Mouse (Mus musculus): ENCODE data around the gene Eva1c. TPM values are rescaled to one million over a fixed set of nuclear protein-coding genes. Genes with fewer than 3 reads are reported as not detected.
A peak's percentile ranks its signal among the peaks of the same experiment; 100 is the strongest.

The Eva1c gene
- total and polyA plus RNA-seq, 3 experiments, result not detected

GRCm38 (mm10) chr16:90934687-90935328, 108.3 kb downstream of the Eva1c start, which contains the start of gene Cfap298 (continued):
- TF ChIP-seq KAT2A (IDR thresholded peaks at IDR 0.05; ENCODE audit: insufficient replicate concordance, low read length) (peak; percentile 84; the same call in 1 of the 2 replicates), CTCF (conservative IDR thresholded peaks at IDR 0.05 in 1 of 2, IDR thresholded peaks at IDR 0.05 in 1 of 2; ENCODE audit: low read depth in 2 of 2, low read length in 2 of 2) (no peak), JUN (IDR thresholded peaks at IDR 0.05; ENCODE audit: insufficient read depth, low read depth, low read length) (no peak), HCFC1 (IDR thresholded peaks at IDR 0.05; ENCODE audit: low read depth, low read length) (peak; percentile 90), TBP (conservative IDR thresholded peaks at IDR 0.05; ENCODE audit: low read depth, low read length) (peak; percentile 89), PAX5 (IDR thresholded peaks at IDR 0.05; ENCODE audit: low read length) (no peak)

- TF ChIP-seq BHLHE40 (IDR thresholded peaks at IDR 0.05; ENCODE audit: low read depth, low read length) (no peak), JUN (IDR thresholded peaks at IDR 0.05; ENCODE audit: insufficient read depth, low read depth, low read length) (no peak), KAT2A (IDR thresholded peaks at IDR 0.05; ENCODE audit: insufficient replicate concordance, low read length) (no peak), ZMIZ1 (IDR thresholded peaks at IDR 0.05; ENCODE audit: low read depth, low read length) (no peak), EP300 (IDR thresholded peaks at IDR 0.05; ENCODE audit: low read length) (no peak), ZNF384 (IDR thresholded peaks at IDR 0.05; ENCODE audit: low read depth, low read length) (no peak), ZKSCAN1 (IDR thresholded peaks at IDR 0.05; ENCODE audit: borderline replicate concordance, low read depth, low read length) (no peak), ETS1 (conservative IDR thresholded peaks at IDR 0.05; ENCODE audit: low read depth, low read length) (no peak), HCFC1 (IDR thresholded peaks at IDR 0.05; ENCODE audit: low read depth, low read length) (no peak), GABPA (IDR thresholded peaks at IDR 0.05; ENCODE audit: insufficient replicate concordance, low read depth, low read length) (no peak), CHD1 (IDR thresholded peaks at IDR 0.05; ENCODE audit: low read depth, low read length) (no peak), MAFK (IDR thresholded peaks at IDR 0.05; ENCODE audit: insufficient replicate concordance, low read length) (no peak), NRF1 (IDR thresholded peaks at IDR 0.05; ENCODE audit: low read depth, low read length) (no peak), MAX (IDR thresholded peaks at IDR 0.05; ENCODE audit: low read length) (no peak), SMC3 (IDR thresholded peaks at IDR 0.05; ENCODE audit: low read depth, low read length) (no peak), ZC3H11A (IDR thresholded peaks at IDR 0.05; ENCODE audit: low read depth, low read length) (no peak), MAZ (IDR thresholded peaks at IDR 0.05; ENCODE audit: low read depth, low read length) (no peak), NELFE (IDR thresholded peaks at IDR 0.05; ENCODE audit: low read depth, low read length) (no peak), POLR2AphosphoS2 (IDR thresholded peaks at IDR 0.05; ENCODE audit: low read depth, low read length) (no peak)
- no peak for DNase-seq (ENCODE audit: extremely low read depth)
- H3K4me3 ChIP-seq (replicated peaks in 1 of 3; ENCODE audit: low read depth in 2 of 3, low read length in 2 of 3, poor library complexity in 1 of 3), result no peak overlapping the region
- no peaks in the 10 kb centered on the region for H3K27me3 ChIP-seq (replicated peaks)
- H3K36me3 ChIP-seq (replicated peaks in 1 of 2; ENCODE audit: control insufficient read depth in 1 of 2, insufficient read depth in 1 of 2, low read length in 1 of 2), result peaks cover 46 to 62% of the 10 kb centered on the region in 2 experiments
- H3K79me2 ChIP-seq (replicated peaks; ENCODE audit: control insufficient read depth, extremely low read depth, insufficient read depth, poor library complexity, severe bottlenecking), result no peaks in the 10 kb centered on the region
- H3K9ac ChIP-seq (ENCODE audit: insufficient read depth, low read depth), result no peak overlapping the region
- in situ Hi-C loops (cut with MboI; ENCODE audit: low pct_ligation_motif_present, low pct_unique_long_range_greater_than_20kb, low sequenced_read_pairs), result no loop called here
- dilution Hi-C loops (cut with MboI; ENCODE audit: extremely low pct_ligation_motif_present, extremely low pct_unique_long_range_greater_than_20kb, low sequenced_read_pairs), result no loop called here
- no peaks in the 10 kb centered on the region for H3K9me3 ChIP-seq (replicated peaks; ENCODE audit: low read length)
- no peak overlapping the region for H3K4me2 ChIP-seq (ENCODE audit: insufficient read depth, low read depth, poor library complexity, severe bottlenecking)
- H3K4me1 ChIP-seq (ENCODE audit: control insufficient read depth in 1 of 2, insufficient read depth in 2 of 2), result no peaks in the 10 kb centered on the region
- H3K27ac ChIP-seq (ENCODE audit: insufficient read depth, low read depth), result no peak overlapping the region
Observed at GRCm38 (mm10) chr16:90941246-90941645, 114.7 kb downstream of the Eva1c start.
